20 mouse cellular contexts compared by ENCODE assay signal in the genomic region with DNA sequence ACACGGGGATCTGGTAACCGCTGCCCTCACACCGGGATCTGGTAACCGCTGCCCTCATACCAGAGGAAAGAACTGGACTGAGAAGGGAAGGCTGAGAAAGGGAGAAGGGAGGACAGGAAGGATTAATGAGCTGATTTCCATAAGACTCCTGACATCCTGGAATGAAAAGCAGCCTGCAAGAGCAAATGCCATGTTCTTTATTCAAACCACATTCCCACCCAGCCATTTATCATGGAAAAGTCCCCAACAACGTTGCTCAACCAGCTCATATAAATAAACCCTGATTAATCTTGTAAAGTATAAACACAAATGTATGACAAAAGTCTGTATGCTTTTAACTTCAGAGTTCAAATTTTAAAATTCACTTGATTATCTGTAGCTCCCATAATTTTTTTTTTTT.
DNase-seq lines count a peak whose midpoint lies in the region; ATAC-seq lines count a peak whose summit lies in the region.
"Had no signal": no experiment of that assay in that cellular context is flagged by ENCODE, and none has a peak within 500 bp of the region (broad histone marks: within the 10 kb centered on the region; RNA-seq: fewer than 3 reads in every experiment).

No protein-coding gene starts in this region.

- H3K9me3 ChIP-seq in kidney, embryonic 16.5 days (ENCODE audit: low read length) = no peaks in the 10 kb centered on the region
- H3K9me3 ChIP-seq in lung, embryonic 16.5 days (ENCODE audit: control insufficient read depth, low read length) = no peaks in the 10 kb centered on the region
- no peaks in the 10 kb centered on the region for H3K9me3 ChIP-seq in stomach, embryonic 14.5 days (ENCODE audit: control insufficient read depth, low read depth, low read length)
- no peaks in the 10 kb centered on the region for H3K9me3 ChIP-seq in forebrain, embryonic 13.5 days (replicated peaks)
- H3K9me3 ChIP-seq: forebrain, embryonic 15.5 days; heart, embryonic 13.5 days; limb, embryonic 13.5 days; midbrain, embryonic 12.5 days had no signal

- H3K36me3 ChIP-seq in kidney, embryonic 16.5 days (ENCODE audit: insufficient read depth, low read length) = no peaks in the 10 kb centered on the region
- H3K36me3 ChIP-seq in lung, embryonic 16.5 days (ENCODE audit: control insufficient read depth, insufficient read depth, low read length) = no peaks in the 10 kb centered on the region
- H3K36me3 ChIP-seq in stomach, embryonic 14.5 days (ENCODE audit: control insufficient read depth, insufficient read depth, low read length) = no peaks in the 10 kb centered on the region
- H3K36me3 ChIP-seq in forebrain, embryonic 13.5 days (ENCODE audit: poor library complexity, severe bottlenecking) = peaks cover 6% of the 10 kb centered on the region; the same call in 1 of the 2 replicates
- H3K36me3 ChIP-seq: forebrain, embryonic 15.5 days; heart, embryonic 13.5 days had no signal

- H3K4me1 ChIP-seq in kidney, embryonic 16.5 days (ENCODE audit: insufficient read depth, low read length) = peaks cover 65% of the 10 kb centered on the region
- peaks cover 65% of the 10 kb centered on the region for H3K4me1 ChIP-seq in lung, embryonic 16.5 days (replicated peaks; ENCODE audit: control insufficient read depth, insufficient read depth, low read length)
- H3K4me1 ChIP-seq in stomach, embryonic 14.5 days (ENCODE audit: control insufficient read depth, insufficient read depth, low read length) = peaks cover 41% of the 10 kb centered on the region
- H3K4me1 ChIP-seq in forebrain, embryonic 13.5 days = peaks cover 22% of the 10 kb centered on the region

- no peak for DNase-seq in kidney, adult 18-20 months
- DNase-seq in lung, postnatal 4 days = no peak
- DNase-seq in adipocyte (ENCODE audit: low spot score) = peak; percentile 48
- no peak for DNase-seq in urinary bladder, adult 18-20 months (ENCODE audit: low spot score in 2 of 2)
- DNase-seq: adrenal gland, postnatal 25 days; cerebellum, adult 9-10 months; gastrocnemius, postnatal 10 days; heart, adult 2 months; heart, postnatal 14 days had no signal

- 50% methylated on average over 5 of the region's 5 CpGs for WGBS in kidney, embryonic 16.5 days
- 66% methylated on average over 5 of the region's 5 CpGs for WGBS in lung, embryonic 16.5 days
- 62% methylated on average over 5 of the region's 5 CpGs for WGBS in stomach, embryonic 14.5 days
- WGBS in forebrain, embryonic 13.5 days = 94% methylated on average over 5 of the region's 5 CpGs

- H3K27ac ChIP-seq in kidney, embryonic 16.5 days (ENCODE audit: low read length) = peak overlapping the region; percentile 69; the same call in 1 of the 2 replicates
- 0 out of 2 replicates have a peak overlapping the region, but pooled peaks have one; percentile 37 for H3K27ac ChIP-seq in lung, embryonic 16.5 days (ENCODE audit: low read length)
- 0 out of 2 replicates have a peak overlapping the region, but pooled peaks have one; percentile 44 for H3K27ac ChIP-seq in stomach, embryonic 14.5 days (ENCODE audit: low read length)
- no peak overlapping the region for H3K27ac ChIP-seq in forebrain, embryonic 13.5 days
- H3K27ac ChIP-seq: forebrain, embryonic 15.5 days; heart, adult 2 months; heart, embryonic 13.5 days; hindbrain, postnatal 0 days; limb, embryonic 13.5 days; liver, embryonic 14.5 days; midbrain, embryonic 12.5 days had no signal

- H3K4me3 ChIP-seq in kidney, embryonic 16.5 days (ENCODE audit: low read length) = no peak overlapping the region
- H3K4me3 ChIP-seq in lung, embryonic 16.5 days (ENCODE audit: low read length) = no peak overlapping the region
- no peak overlapping the region for H3K4me3 ChIP-seq in stomach, embryonic 14.5 days (ENCODE audit: low read depth, low read length)
- no peak overlapping the region for H3K4me3 ChIP-seq in forebrain, embryonic 13.5 days
- H3K4me3 ChIP-seq: forebrain, embryonic 15.5 days; heart, adult 2 months; heart, embryonic 13.5 days; limb, embryonic 13.5 days; midbrain, embryonic 12.5 days had no signal

- no peak overlapping the region for H3K4me2 ChIP-seq in kidney, embryonic 16.5 days (replicated peaks; ENCODE audit: low read depth, low read length)
- H3K4me2 ChIP-seq in lung, embryonic 16.5 days (ENCODE audit: low read depth, low read length) = no peak overlapping the region
- no peak overlapping the region for H3K4me2 ChIP-seq in stomach, embryonic 14.5 days (replicated peaks; ENCODE audit: low read depth, low read length)
- H3K4me2 ChIP-seq in forebrain, embryonic 13.5 days = no peak overlapping the region
- H3K4me2 ChIP-seq: forebrain, embryonic 15.5 days; heart, embryonic 13.5 days; limb, embryonic 13.5 days; midbrain, embryonic 12.5 days had no signal

- H3K9ac ChIP-seq in kidney, embryonic 16.5 days (replicated peaks; ENCODE audit: low read length) = no peak overlapping the region
- H3K9ac ChIP-seq in lung, embryonic 16.5 days (ENCODE audit: low read length) = no peak overlapping the region
- H3K9ac ChIP-seq in stomach, embryonic 14.5 days (replicated peaks; ENCODE audit: low read depth, low read length) = no peak overlapping the region
- H3K9ac ChIP-seq in forebrain, embryonic 13.5 days = no peak overlapping the region
- H3K9ac ChIP-seq: forebrain, embryonic 15.5 days; heart, embryonic 13.5 days; limb, embryonic 13.5 days; liver, embryonic 14.5 days; midbrain, embryonic 12.5 days had no signal

- H3K27me3 ChIP-seq in kidney, embryonic 16.5 days (ENCODE audit: insufficient read depth, low read length) = no peaks in the 10 kb centered on the region
- H3K27me3 ChIP-seq in lung, embryonic 16.5 days (ENCODE audit: control insufficient read depth, insufficient read depth, low read depth, low read length) = no peaks in the 10 kb centered on the region
- H3K27me3 ChIP-seq in stomach, embryonic 14.5 days (ENCODE audit: control insufficient read depth, insufficient read depth, low read length) = no peaks in the 10 kb centered on the region
- H3K27me3 ChIP-seq in forebrain, embryonic 13.5 days = no peaks in the 10 kb centered on the region
- H3K27me3 ChIP-seq: forebrain, embryonic 15.5 days; heart, embryonic 13.5 days; limb, embryonic 13.5 days; midbrain, embryonic 12.5 days had no signal

- ATAC-seq in kidney, embryonic 16.5 days (ENCODE audit: low FRiP score, low TSS enrichment) = no peak
- peak; percentile 37; the same call in 1 of the 2 replicates for ATAC-seq in lung, embryonic 16.5 days (ENCODE audit: low read depth)
- no peak for ATAC-seq in stomach, embryonic 14.5 days (ENCODE audit: insufficient number of reproducible peaks, insufficient read depth, low FRiP score, low read depth)
- no peak for ATAC-seq in forebrain, embryonic 13.5 days
- ATAC-seq: forebrain, embryonic 15.5 days; hindbrain, postnatal 0 days; intestine, embryonic 16.5 days had no signal
